Mouse (Mus musculus) forebrain, embryonic 11.5 days (tissue): Measurements from ENCODE around the gene Colgalt2. TPM values are rescaled to one million over a fixed set of nuclear protein-coding genes. Genes with fewer than 3 reads are reported as not detected.
"Not testable (repeated sequence)": the region's sequence is repeated elsewhere in the genome, so short reads cannot be mapped to it uniquely, and the experiment has no call there.

Experiments
- ATAC-seq: fragments of 200-750 bp; cut with Nextera tagmentation; replicated peaks from 2 replicates; pipeline ENCODE4 v1.8.0; 2017; ENCODE audit warnings: moderate TSS enrichment; ENCODE audit not compliant: low FRiP score
- DNase-seq: peaks from one replicate; pipeline ENCODE4 v3.0.0-alpha.2; 2017; ENCODE audit warnings: low spot score
- H3K27ac ChIP-seq: fragments of 300-500 bp; sonication (generic); 2 replicates; pipeline ENCODE4 v1.5.1; 2014; ENCODE audit warnings: low read depth, low read length
- H3K27me3 ChIP-seq: fragments of 300-500 bp; sonication (generic); 2 replicates; pipeline ENCODE4 v1.6.1; 2014; ENCODE audit warnings: mild to moderate bottlenecking, low read length, mixed read lengths; ENCODE audit not compliant: control insufficient read depth, insufficient read depth
- H3K36me3 ChIP-seq: fragments of 300-500 bp; sonication (generic); 2 replicates; pipeline ENCODE4 v1.6.1; 2014; ENCODE audit warnings: mild to moderate bottlenecking, low read length, moderate library complexity, mixed read lengths; ENCODE audit not compliant: control insufficient read depth, insufficient read depth
- H3K4me1 ChIP-seq: fragments of 300-500 bp; sonication (generic); replicated peaks from 2 replicates; pipeline ENCODE4 v1.6.1; 2014; ENCODE audit warnings: low read length, mixed read lengths; ENCODE audit not compliant: control insufficient read depth, insufficient read depth
- H3K4me2 ChIP-seq: fragments of 300-500 bp; sonication (generic); 2 replicates; pipeline ENCODE4 v1.6.1; 2014; ENCODE audit warnings: low read depth, mild to moderate bottlenecking, low read length, moderate library complexity, mixed read lengths; ENCODE audit not compliant: severe bottlenecking
- H3K4me3 ChIP-seq: fragments of 300-500 bp; sonication (generic); 2 replicates; pipeline ENCODE4 v1.5.1; 2014; ENCODE audit warnings: low read depth, low read length
- H3K9ac ChIP-seq: fragments of 300-500 bp; sonication (generic); 2 replicates; pipeline ENCODE4 v1.6.1; 2014; ENCODE audit warnings: low read length
- H3K9me3 ChIP-seq: fragments of 300-500 bp; sonication (generic); 2 replicates; pipeline ENCODE4 v1.6.1; 2016; ENCODE audit warnings: low read length, mixed read lengths; ENCODE audit not compliant: control insufficient read depth
- WGBS: fragments of 180-500 bp; shearing (Covaris S2); extraction: QIAGEN DNeasy Blood & Tissue Kit; methylation state at CpG from one replicate; pipeline ENCODE4 v1.1.7; 2014; 5-methylcytosine and 5-hydroxymethylcytosine counted together
- polyA plus RNA-seq: library from polyadenylated mRNA; unstranded; fragments of >200 nt; fragmentation: Nextera tagmentation; extraction: Ambion mirVana; gene quantifications from 2 replicates; pipeline ENCODE4 v1.2.1, GENCODE M21; 2014

Gene Colgalt2
- polyA plus RNA-seq = 2.1 and 2.2 TPM in 2 replicates

- Histone ChIP-seq H3K27ac (no peak within 1 kb of the TSS), H3K4me2 (peak within 1 kb of the TSS; percentile 73), H3K27me3 (peaks cover 10% of the 10 kb centered on the region; the same call in 1 of the 2 replicates), H3K4me3 (peak within 1 kb of the TSS; percentile 55), H3K36me3 (no peaks in the 10 kb centered on the region), H3K9ac (peak within 1 kb of the TSS; percentile 68), H3K9me3 (no peaks in the 10 kb centered on the region), H3K4me1 (0 out of 2 replicates have a peak, but pooled peaks cover 4% of the 10 kb centered on the region)
- DNase-seq (peak; percentile 78), ATAC-seq (peak; percentile 86)
- WGBS = under 1% methylated on average over 61 of the region's 70 CpGs
Measured at GRCm38 (mm10) chr1:152399790-152400555, at the start of gene Colgalt2. Colgalt2 (plus strand) TSS chr1:152399830.

GRCm38 (mm10) chr1:152356721-152357120 lies 42.9 kb upstream of the Colgalt2 start:
- no peaks in the 10 kb centered on the region for H3K4me1 ChIP-seq
- H3K27ac ChIP-seq = no peak overlapping the region
- ATAC-seq (no peak), DNase-seq (no peak)
- H3K4me2 ChIP-seq = no peak overlapping the region
- no peak overlapping the region for H3K4me3 ChIP-seq
- H3K9me3 ChIP-seq = no peaks in the 10 kb centered on the region
- 87% methylated on average over 4 of the region's 4 CpGs for WGBS
- H3K36me3 ChIP-seq = no peaks in the 10 kb centered on the region
- no peak overlapping the region for H3K9ac ChIP-seq
- no peaks in the 10 kb centered on the region for H3K27me3 ChIP-seq

- H3K27me3 ChIP-seq = no peaks in the 10 kb centered on the region
- H3K9me3 ChIP-seq = no peaks in the 10 kb centered on the region
- no peaks in the 10 kb centered on the region; the same call in 1 of the 2 replicates for H3K4me1 ChIP-seq
- ATAC-seq (no peak), DNase-seq (no peak)
- WGBS = 54% methylated on average over 13 of the region's 13 CpGs
- H3K4me2 ChIP-seq = no peak overlapping the region
- no peak overlapping the region for H3K4me3 ChIP-seq
- H3K27ac ChIP-seq = no peak overlapping the region
- no peak overlapping the region for H3K9ac ChIP-seq
- no peaks in the 10 kb centered on the region for H3K36me3 ChIP-seq
Measured at GRCm38 (mm10) chr1:152368311-152369088, 31.1 kb upstream of the Colgalt2 start.

- 29% methylated on average over 4 of the region's 4 CpGs for WGBS
- DNase-seq (peak; percentile 61), ATAC-seq (0 out of 2 replicates have a peak, but pooled peaks have one; percentile 36)
- Histone ChIP-seq H3K9ac (no peak overlapping the region), H3K4me3 (no peak overlapping the region), H3K4me1 (no peaks in the 10 kb centered on the region; the same call in 1 of the 2 replicates), H3K27ac (no peak overlapping the region), H3K9me3 (no peaks in the 10 kb centered on the region), H3K36me3 (no peaks in the 10 kb centered on the region), H3K27me3 (no peaks in the 10 kb centered on the region), H3K4me2 (no peak overlapping the region)
Measured at GRCm38 (mm10) chr1:152369139-152369538, 30.5 kb upstream of the Colgalt2 start.

- no peaks in the 10 kb centered on the region for H3K27me3 ChIP-seq
- no peak for ATAC-seq
- no peak overlapping the region for H3K9ac ChIP-seq
- no peaks in the 10 kb centered on the region for H3K36me3 ChIP-seq
- WGBS = 95% methylated on average over 5 of the region's 5 CpGs
- H3K4me2 ChIP-seq = no peak overlapping the region
- no peak overlapping the region for H3K27ac ChIP-seq
- no peak overlapping the region for H3K4me3 ChIP-seq
- H3K4me1 ChIP-seq = no peaks in the 10 kb centered on the region
- no peaks in the 10 kb centered on the region for H3K9me3 ChIP-seq
- DNase-seq = no peak
Measured at GRCm38 (mm10) chr1:152378311-152378710, 21.3 kb upstream of the Colgalt2 start.

GRCm38 (mm10) chr1:152384589-152384988 lies 15.0 kb upstream of the Colgalt2 start:
- DNase-seq = no peak
- no peak overlapping the region for H3K4me3 ChIP-seq
- WGBS = 96% methylated on average over 1 of the region's 1 CpGs

GRCm38 (mm10) chr1:152385693-152386092 lies 13.9 kb upstream of the Colgalt2 start:
- H3K9me3 ChIP-seq, H3K4me1 ChIP-seq, H3K36me3 ChIP-seq, H3K27ac ChIP-seq, DNase-seq, ATAC-seq, H3K27me3 ChIP-seq: not testable (repeated sequence)
- Histone ChIP-seq H3K4me3 (peak overlapping the region; percentile 84), H3K9ac (peak overlapping the region; percentile 75), H3K4me2 (peak overlapping the region; percentile 79)
- 35% methylated on average over 2 of the region's 4 CpGs for WGBS

More at GRCm38 (mm10) chr1:152384589-152384988, 15.0 kb upstream of the Colgalt2 start:
- ATAC-seq = no peak
- Histone ChIP-seq H3K9ac (no peak overlapping the region), H3K9me3 (no peaks in the 10 kb centered on the region), H3K4me2 (no peak overlapping the region), H3K27me3 (no peaks in the 10 kb centered on the region), H3K27ac (no peak overlapping the region), H3K36me3 (no peaks in the 10 kb centered on the region), H3K4me1 (no peaks in the 10 kb centered on the region)

GRCm38 (mm10) chr1:152386188-152386835 lies 13.3 kb upstream of the Colgalt2 start, which contains the start of gene Tsen15:
Tsen15 (minus strand) TSS chr1:152386688.
- peak; percentile 98 for ATAC-seq
- no peaks in the 10 kb centered on the region for H3K36me3 ChIP-seq
- no peaks in the 10 kb centered on the region for H3K9me3 ChIP-seq
- peak within 1 kb of the TSS; percentile 84 for H3K4me3 ChIP-seq
- H3K27ac ChIP-seq = no peak within 1 kb of the TSS
- H3K4me2 ChIP-seq = peak within 1 kb of the TSS; percentile 79
- DNase-seq = peak; percentile 85
- under 1% methylated on average over 57 of the region's 57 CpGs for WGBS
- H3K9ac ChIP-seq = peak within 1 kb of the TSS; percentile 75
- no peaks in the 10 kb centered on the region for H3K4me1 ChIP-seq
- no peaks in the 10 kb centered on the region for H3K27me3 ChIP-seq
